Mouse (Mus musculus): ENCODE measurements around the gene Nckap5l. TPM values are rescaled to one million over a fixed set of nuclear protein-coding genes. Genes with fewer than 3 reads are reported as not detected.
A peak's percentile ranks its signal among the peaks of the same experiment; 100 is the strongest.

Nckap5l gene
- polyA plus RNA-seq, 2 experiments, result 14.1 to 24.4 TPM

- no peak for TF ChIP-seq POLR2A (IDR thresholded peaks at IDR 0.05; ENCODE audit: borderline replicate concordance, extremely low read depth, insufficient read depth, insufficient read length)
- Histone ChIP-seq H3K27ac (replicated peaks; ENCODE audit: low read depth, low read length) (no peak overlapping the region), H3K4me2 (replicated peaks; ENCODE audit: low read depth, low read length, severe bottlenecking) (no peak overlapping the region), H3K4me3 (replicated peaks; ENCODE audit: low read length) (no peak overlapping the region), H3K36me3 (ENCODE audit: control insufficient read depth, insufficient read depth, low read length) (peaks cover 84% of the 10 kb centered on the region), H3K9ac (ENCODE audit: low read depth, low read length, severe bottlenecking) (no peak overlapping the region), H3K27me3 (ENCODE audit: control insufficient read depth, insufficient read depth, low read length) (no peaks in the 10 kb centered on the region), H3K4me1 (ENCODE audit: control insufficient read depth, insufficient read depth, low read length) (0 out of 2 replicates have a peak, but pooled peaks cover 11% of the 10 kb centered on the region), H3K9me3 (ENCODE audit: control insufficient read depth, low read length) (no peaks in the 10 kb centered on the region)
- DNase-seq (ENCODE audit: low spot score) (no peak), ATAC-seq (ENCODE audit: low FRiP score, low read depth) (no peak)
- WGBS, result 76% methylated on average over 8 of the region's 8 CpGs
Measured at GRCm38 (mm10) chr15:99430394-99430793, 27.2 kb downstream of the Nckap5l start.

GRCm38 (mm10) chr15:99423884-99424283 lies 33.7 kb downstream of the Nckap5l start:
- no peak overlapping the region for H3K4me3 ChIP-seq (replicated peaks; ENCODE audit: low read length)
- no peaks in the 10 kb centered on the region for H3K27me3 ChIP-seq (ENCODE audit: control insufficient read depth, insufficient read depth, low read length)
- no peak overlapping the region for H3K27ac ChIP-seq (replicated peaks; ENCODE audit: low read depth, low read length)
- H3K9me3 ChIP-seq (ENCODE audit: control insufficient read depth, low read length), result no peaks in the 10 kb centered on the region
- no peak for ATAC-seq (ENCODE audit: low FRiP score, low read depth)
- H3K4me2 ChIP-seq (replicated peaks; ENCODE audit: low read depth, low read length, severe bottlenecking), result no peak overlapping the region
- TF ChIP-seq POLR2A (IDR thresholded peaks at IDR 0.05; ENCODE audit: borderline replicate concordance, extremely low read depth, insufficient read depth, insufficient read length), result no peak
- no peak overlapping the region for H3K9ac ChIP-seq (ENCODE audit: low read depth, low read length, severe bottlenecking)
- peaks cover 22% of the 10 kb centered on the region for H3K4me1 ChIP-seq (ENCODE audit: control insufficient read depth, insufficient read depth, low read length)
- 93% methylated on average over 9 of the region's 9 CpGs for WGBS
- DNase-seq (ENCODE audit: low spot score), result no peak
- peaks cover 71% of the 10 kb centered on the region for H3K36me3 ChIP-seq (ENCODE audit: control insufficient read depth, insufficient read depth, low read length)

GRCm38 (mm10) chr15:99423131-99423530 lies 34.4 kb downstream of the Nckap5l start:
- no peaks in the 10 kb centered on the region for H3K9me3 ChIP-seq (ENCODE audit: control insufficient read depth, low read length)
- DNase-seq (ENCODE audit: low spot score), result no peak
- TF ChIP-seq POLR2A (IDR thresholded peaks at IDR 0.05; ENCODE audit: borderline replicate concordance, extremely low read depth, insufficient read depth, insufficient read length), result no peak
- no peak overlapping the region for H3K4me3 ChIP-seq (replicated peaks; ENCODE audit: low read length)
- no peak overlapping the region for H3K27ac ChIP-seq (replicated peaks; ENCODE audit: low read depth, low read length)
- H3K36me3 ChIP-seq (ENCODE audit: control insufficient read depth, insufficient read depth, low read length), result peaks cover 64% of the 10 kb centered on the region
- H3K27me3 ChIP-seq (ENCODE audit: control insufficient read depth, insufficient read depth, low read length), result no peaks in the 10 kb centered on the region
- H3K9ac ChIP-seq (ENCODE audit: low read depth, low read length, severe bottlenecking), result no peak overlapping the region
- H3K4me1 ChIP-seq (ENCODE audit: control insufficient read depth, insufficient read depth, low read length), result peaks cover 22% of the 10 kb centered on the region
- no peak overlapping the region for H3K4me2 ChIP-seq (replicated peaks; ENCODE audit: low read depth, low read length, severe bottlenecking)
- ATAC-seq (ENCODE audit: low FRiP score, low read depth), result no peak
- 98% methylated on average over 10 of the region's 10 CpGs for WGBS

GRCm38 (mm10) chr15:99422551-99422950 lies 35.0 kb downstream of the Nckap5l start:
- Histone ChIP-seq H3K9ac (ENCODE audit: low read depth, low read length, severe bottlenecking) (no peak overlapping the region), H3K4me3 (replicated peaks; ENCODE audit: low read length) (no peak overlapping the region), H3K27ac (replicated peaks; ENCODE audit: low read depth, low read length) (peak overlapping the region; percentile 91; the same call in 1 of the 2 replicates), H3K4me2 (replicated peaks; ENCODE audit: low read depth, low read length, severe bottlenecking) (no peak overlapping the region), H3K9me3 (ENCODE audit: control insufficient read depth, low read length) (no peaks in the 10 kb centered on the region), H3K27me3 (ENCODE audit: control insufficient read depth, insufficient read depth, low read length) (no peaks in the 10 kb centered on the region), H3K4me1 (ENCODE audit: control insufficient read depth, insufficient read depth, low read length) (peaks cover 22% of the 10 kb centered on the region), H3K36me3 (ENCODE audit: control insufficient read depth, insufficient read depth, low read length) (peaks cover 58% of the 10 kb centered on the region)
- ATAC-seq (ENCODE audit: low FRiP score, low read depth) (no peak), DNase-seq (ENCODE audit: low spot score) (no peak)
- 92% methylated on average over 21 of the region's 23 CpGs for WGBS
- TF ChIP-seq POLR2A (IDR thresholded peaks at IDR 0.05; ENCODE audit: borderline replicate concordance, extremely low read depth, insufficient read depth, insufficient read length), result no peak

DNA sequence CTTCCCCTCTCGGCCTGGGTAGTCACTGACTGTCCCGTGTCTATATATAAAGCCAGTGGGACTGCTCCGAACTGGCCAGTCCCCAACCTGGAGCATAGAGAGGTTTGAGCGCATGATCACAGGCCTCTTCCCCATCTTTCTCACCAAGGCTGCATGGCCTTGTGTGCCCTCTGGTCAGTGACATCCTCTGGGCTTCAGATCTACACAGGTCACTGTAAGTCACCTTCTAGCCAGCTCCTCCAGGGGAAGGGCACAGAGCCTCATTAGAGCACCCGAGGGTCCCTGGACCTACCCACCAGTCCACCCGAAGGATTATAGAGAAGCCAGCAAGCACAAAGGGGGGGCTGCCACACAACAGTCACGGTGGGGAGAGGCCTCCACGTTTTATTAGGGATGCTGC lies 35.9 kb downstream of the Nckap5l start:
- ATAC-seq (ENCODE audit: low FRiP score, low read depth), result no peak
- 84% methylated on average over 8 of the region's 8 CpGs for WGBS
- Histone ChIP-seq H3K36me3 (ENCODE audit: control insufficient read depth, insufficient read depth, low read length) (peaks cover 49% of the 10 kb centered on the region), H3K4me2 (replicated peaks; ENCODE audit: low read depth, low read length, severe bottlenecking) (no peak overlapping the region), H3K27me3 (ENCODE audit: control insufficient read depth, insufficient read depth, low read length) (no peaks in the 10 kb centered on the region), H3K9ac (ENCODE audit: low read depth, low read length, severe bottlenecking) (no peak overlapping the region), H3K9me3 (ENCODE audit: control insufficient read depth, low read length) (no peaks in the 10 kb centered on the region), H3K4me3 (replicated peaks; ENCODE audit: low read length) (no peak overlapping the region), H3K4me1 (ENCODE audit: control insufficient read depth, insufficient read depth, low read length) (peaks cover 27% of the 10 kb centered on the region), H3K27ac (replicated peaks; ENCODE audit: low read depth, low read length) (peak overlapping the region; percentile 91)
- no peak for TF ChIP-seq POLR2A (IDR thresholded peaks at IDR 0.05; ENCODE audit: borderline replicate concordance, extremely low read depth, insufficient read depth, insufficient read length)
- no peak for DNase-seq (ENCODE audit: low spot score)

DNA sequence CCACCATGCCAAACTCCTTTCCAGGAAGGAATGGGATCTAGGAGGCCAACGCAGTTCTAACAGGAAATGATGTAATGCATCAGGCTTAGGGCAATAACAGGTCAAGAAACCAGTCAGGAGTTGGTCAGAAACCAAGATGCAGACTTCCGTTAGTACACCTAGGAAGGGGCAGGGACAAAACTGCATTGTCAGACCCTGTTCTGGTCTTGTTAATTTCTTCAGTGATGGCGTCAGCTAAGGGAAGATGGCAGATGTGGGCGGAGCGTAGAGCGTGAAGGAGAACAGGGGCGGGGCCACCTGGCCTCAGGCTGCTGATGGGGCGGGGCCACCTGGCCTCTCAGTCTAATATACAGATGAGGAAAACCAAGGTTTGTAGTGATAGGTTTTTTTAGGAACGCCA lies 36.4 kb downstream of the Nckap5l start:
- WGBS, result 59% methylated on average over 9 of the region's 9 CpGs
- Histone ChIP-seq H3K9ac (ENCODE audit: low read depth, low read length, severe bottlenecking) (no peak overlapping the region), H3K4me2 (replicated peaks; ENCODE audit: low read depth, low read length, severe bottlenecking) (peak overlapping the region; percentile 43), H3K4me1 (ENCODE audit: control insufficient read depth, insufficient read depth, low read length) (peaks cover 28% of the 10 kb centered on the region), H3K27ac (replicated peaks; ENCODE audit: low read depth, low read length) (peak overlapping the region; percentile 91), H3K9me3 (ENCODE audit: control insufficient read depth, low read length) (no peaks in the 10 kb centered on the region), H3K4me3 (replicated peaks; ENCODE audit: low read length) (0 out of 2 replicates have a peak overlapping the region, but pooled peaks have one; percentile 5), H3K36me3 (ENCODE audit: control insufficient read depth, insufficient read depth, low read length) (peaks cover 44% of the 10 kb centered on the region), H3K27me3 (ENCODE audit: control insufficient read depth, insufficient read depth, low read length) (no peaks in the 10 kb centered on the region)
- peak; percentile 35; the same call in 1 of the 2 replicates for ATAC-seq (ENCODE audit: low FRiP score, low read depth)
- peak; percentile 70 for DNase-seq (ENCODE audit: low spot score)
- TF ChIP-seq POLR2A (IDR thresholded peaks at IDR 0.05; ENCODE audit: borderline replicate concordance, extremely low read depth, insufficient read depth, insufficient read length), result no peak
